Mouse (Mus musculus): ENCODE measurements around the gene Icosl.
"Not testable (repeated sequence)": the region's sequence is repeated elsewhere in the genome, so short reads cannot be mapped to it uniquely, and the experiment has no call there.

Gene Icosl

DNA sequence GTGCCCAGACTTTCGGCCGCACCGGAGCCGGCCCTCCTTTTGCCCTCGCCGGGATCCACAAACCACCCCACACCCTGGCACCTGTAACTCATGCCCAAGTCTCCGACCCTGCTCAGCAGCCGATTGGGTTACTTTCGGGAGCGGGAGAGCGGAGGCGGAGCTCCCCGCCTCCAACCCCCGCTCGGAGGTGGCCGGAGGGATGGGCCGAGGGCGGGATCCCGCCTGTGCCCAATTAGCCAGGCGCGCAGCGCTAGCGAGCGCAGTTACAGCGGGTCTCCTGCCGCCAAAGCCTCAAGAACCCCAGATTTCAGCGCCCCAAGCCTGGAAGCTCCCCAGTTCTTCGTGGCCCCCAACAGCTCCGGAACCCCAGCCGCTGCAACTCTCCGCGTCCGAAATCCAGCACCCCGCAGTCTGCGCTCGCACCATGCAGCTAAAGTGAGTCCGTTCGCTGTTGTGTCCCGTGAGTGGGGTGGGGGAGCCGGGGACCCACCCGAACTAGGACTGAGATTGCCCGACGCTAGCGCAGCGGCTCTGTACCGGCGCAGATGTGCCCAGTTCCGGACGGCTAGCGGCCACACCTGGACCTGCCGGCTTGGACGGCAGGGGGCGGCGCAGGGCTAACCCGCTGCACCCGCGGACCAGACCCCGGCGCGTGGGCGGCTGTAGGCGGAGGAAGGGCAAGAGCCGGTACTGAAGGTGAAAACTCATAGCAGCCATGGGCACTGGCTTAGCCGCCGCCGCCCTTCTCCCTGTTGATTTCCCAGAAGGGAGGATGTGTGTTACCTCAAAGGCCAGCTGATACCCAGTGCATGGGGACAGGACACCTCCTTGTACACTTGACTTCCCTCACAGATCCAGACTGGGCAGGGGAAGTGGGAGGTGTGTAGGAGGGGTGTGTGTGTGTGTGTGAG, at the start of gene Icosl:
TSS of gene Icosl (plus strand) at position 202 of the 911 bp plus-strand sequence.
- in situ Hi-C loops (cut with MboI, MseI), result no loop called here

DNA sequence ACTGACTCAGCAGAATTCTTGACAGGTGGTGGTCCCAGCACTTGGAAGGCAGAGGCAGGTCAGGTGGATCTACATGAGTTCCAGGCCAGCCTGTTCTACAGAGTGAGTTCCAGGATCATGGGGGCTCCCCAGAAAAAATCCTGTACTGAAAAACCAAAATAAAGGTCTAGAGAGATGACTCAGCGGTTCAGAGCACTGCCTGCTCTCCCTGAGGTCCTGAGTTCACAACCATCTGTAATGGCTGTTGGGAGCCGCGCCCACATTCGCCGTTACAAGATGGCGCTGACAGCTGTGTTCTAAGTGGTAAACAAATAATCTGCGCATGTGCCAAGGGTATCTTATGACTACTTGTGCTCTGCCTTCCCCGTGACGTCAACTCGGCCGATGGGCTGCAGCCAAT, 49.1 kb upstream of the Icosl start:
- in situ Hi-C loops (cut with MboI, MseI), result not testable (repeated sequence)

DNA sequence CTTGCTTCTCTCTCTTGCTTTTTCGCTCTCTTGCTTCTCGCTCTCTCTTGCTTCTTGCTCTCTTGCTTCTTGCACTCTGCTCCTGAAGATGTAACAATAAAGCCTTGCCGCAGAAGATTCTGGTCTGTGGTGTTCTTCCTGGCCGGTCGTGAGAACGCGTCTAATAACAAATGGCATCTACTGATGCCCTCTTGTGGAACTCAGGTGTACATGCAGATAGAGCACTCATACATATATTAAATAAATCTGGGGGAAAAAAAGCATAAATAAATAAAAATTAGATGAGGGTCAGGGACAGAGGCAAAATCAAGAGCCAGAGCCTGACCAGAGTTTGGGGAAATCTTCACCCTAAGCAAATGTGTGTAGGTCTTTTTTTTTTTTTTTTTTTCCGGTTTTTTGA, 43.6 kb upstream of the Icosl start:
- in situ Hi-C loops (cut with MboI, MseI), result not testable (repeated sequence)

DNA sequence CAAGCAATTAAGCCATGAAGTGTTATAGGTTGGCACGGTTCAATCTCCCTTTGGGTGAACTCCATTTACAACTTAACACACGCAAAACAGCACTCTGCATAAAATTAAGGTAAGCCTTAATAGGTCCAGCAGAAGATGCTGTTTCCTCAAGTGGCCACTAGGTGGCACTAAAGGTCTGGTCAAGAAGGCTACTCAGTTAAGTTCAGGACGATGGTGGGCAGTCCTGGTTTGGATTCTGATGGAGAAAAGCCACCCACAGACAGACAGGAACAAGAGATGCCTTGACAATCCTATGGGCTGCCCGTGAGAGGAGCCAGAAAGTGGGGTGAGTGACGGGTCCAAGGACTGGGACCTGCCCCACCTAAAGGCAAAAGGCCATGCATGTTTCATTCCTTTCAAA, 41.0 kb upstream of the Icosl start:
- in situ Hi-C loops (cut with MboI, MseI), result no loop called here

DNA sequence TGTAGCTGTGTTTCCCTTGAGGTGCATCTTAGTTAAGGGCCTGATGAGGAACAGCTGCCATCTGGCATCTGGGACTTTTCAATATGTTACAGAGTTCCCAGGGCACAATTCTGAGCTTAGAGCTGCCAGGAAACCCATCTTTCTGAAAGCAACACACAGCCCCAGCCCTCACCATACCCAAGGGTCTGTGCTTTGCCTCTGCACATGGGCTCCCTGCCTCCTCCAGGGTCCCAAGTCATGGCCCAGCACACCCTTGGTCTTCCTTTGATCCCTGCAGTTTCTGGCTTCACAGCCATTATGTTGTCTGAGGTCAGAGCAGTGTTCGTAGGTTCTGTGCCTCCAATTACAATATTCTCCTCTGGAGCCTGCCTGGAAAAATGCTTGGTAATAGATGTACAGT, 40.0 kb upstream of the Icosl start:
- in situ Hi-C loops (cut with MboI, MseI), result no loop called here

DNA sequence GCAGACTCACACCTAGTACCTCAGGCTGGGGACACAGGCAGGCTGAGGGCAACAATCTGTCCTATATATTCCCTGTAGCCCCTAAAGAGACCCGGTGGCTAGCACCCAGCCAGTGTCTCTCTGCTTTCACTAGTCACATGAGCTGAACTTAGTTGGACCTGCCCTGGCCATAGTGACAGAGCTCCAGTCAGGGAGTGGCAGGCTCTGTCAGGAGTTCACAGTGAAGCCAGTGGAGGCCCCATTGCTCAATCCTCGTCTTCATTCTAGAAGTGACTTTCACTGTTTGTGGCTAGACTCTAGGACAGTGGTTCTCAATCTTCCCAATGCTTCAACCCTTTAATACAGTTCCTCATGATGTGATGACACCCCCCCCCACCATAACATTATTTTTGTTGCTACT, 37.1 kb upstream of the Icosl start:
- in situ Hi-C loops (cut with MboI, MseI), result loop anchor here (5.0 kb wide), 2 partner anchors 130 to 295 kb away; no protein-coding TSS in a partner anchor

DNA sequence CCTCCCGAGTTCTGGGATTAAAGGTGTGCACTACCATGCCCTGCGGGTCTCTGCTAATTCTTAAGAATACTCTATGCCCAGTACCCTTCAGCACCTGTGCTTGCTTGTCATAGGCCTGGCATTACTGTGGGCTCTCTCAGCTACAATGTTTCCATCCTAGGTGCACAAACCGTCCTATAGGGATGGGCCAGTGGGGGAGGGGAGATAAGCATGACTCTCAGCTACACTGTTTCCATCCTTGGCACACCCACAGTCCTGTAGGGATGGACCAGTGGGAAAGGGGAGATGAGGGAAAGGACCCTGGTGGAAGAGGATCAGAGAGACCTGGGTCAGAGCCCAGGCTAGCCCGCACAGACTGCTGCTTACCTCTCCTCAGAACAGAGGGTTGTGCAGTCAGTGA, 32.0 kb upstream of the Icosl start:
- in situ Hi-C loops (cut with MboI, MseI), result no loop called here

DNA sequence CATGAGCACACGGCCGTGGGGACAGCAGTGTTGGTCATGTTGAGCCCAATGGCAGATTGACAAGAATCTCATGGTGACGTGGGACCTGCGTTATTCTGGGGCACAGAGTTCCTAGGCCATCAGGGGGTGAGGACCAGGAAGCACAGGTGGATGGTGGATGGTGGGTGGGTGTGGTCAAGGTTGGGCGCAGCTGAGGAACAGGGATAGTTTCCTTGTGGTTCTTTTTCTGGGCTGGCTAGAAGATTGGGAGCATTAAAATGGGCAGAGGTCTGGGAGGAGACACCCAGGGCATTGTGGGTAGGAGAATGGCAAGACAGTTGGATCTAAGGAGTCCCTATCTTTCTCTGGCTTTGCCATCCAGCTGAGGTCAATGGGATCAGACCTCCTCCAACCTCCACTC, 27.5 kb upstream of the Icosl start, which contains the start of gene Dnmt3l:
TSS of gene Dnmt3l (plus strand) at position 301 of the 400 bp plus-strand sequence.
- in situ Hi-C loops (cut with MboI, MseI), result no loop called here

DNA sequence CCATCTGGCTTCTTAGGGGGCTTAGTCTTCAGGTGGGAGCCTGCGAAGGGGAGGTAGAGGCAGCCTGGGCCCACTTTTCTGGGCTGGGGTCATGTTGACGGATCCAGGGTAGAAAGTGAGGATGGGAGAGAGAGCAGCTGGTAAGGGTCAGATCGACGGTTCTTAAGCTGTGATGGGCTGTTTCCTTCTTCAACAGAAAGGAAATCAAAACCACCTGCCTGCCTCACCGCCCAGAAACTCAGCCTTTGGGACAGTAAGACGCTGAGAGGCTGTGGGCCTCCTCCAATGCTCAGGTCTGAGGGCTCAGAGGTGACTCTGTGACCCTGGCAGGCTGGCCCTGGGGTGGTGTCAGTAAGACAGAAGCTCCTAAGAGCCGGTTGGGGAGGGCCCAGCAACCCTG, 27.0 kb upstream of the Icosl start:
- in situ Hi-C loops (cut with MboI, MseI), result no loop called here

DNA sequence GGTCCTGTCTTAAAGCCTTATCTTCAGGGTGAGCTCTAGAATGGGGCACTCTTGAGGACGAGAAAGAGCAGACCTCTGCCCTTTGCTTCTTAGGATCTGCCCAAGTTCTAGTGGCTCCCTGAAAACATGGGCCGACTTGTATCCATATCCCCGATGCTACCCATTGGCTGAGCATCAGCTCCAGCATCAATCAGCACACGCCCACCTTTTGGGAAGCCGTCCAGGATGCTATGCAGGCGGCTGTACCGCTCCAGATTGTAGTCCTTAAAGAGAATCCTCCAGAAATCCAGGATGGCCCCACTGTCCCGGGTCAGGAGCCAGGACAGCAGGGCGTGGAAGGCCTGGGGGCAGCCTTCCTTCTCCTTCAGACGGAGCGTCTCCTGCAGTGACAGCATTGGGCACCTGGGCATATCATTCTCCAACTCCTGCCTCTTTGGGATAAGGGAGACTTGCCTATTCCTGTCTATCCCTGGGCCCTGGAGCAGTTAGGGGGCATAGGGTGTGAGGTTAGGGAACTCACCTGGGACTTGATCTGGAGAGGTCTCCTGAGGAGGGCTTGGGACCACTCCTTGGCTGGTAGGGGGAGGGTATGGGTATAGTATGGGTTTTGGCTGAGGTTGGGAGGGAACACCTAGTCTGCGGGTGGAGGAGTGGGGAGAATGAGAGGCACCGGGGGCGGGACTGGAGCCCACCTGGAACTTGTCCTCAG, 26.3 kb upstream of the Icosl start:
- in situ Hi-C loops (cut with MboI, MseI), result no loop called here

DNA sequence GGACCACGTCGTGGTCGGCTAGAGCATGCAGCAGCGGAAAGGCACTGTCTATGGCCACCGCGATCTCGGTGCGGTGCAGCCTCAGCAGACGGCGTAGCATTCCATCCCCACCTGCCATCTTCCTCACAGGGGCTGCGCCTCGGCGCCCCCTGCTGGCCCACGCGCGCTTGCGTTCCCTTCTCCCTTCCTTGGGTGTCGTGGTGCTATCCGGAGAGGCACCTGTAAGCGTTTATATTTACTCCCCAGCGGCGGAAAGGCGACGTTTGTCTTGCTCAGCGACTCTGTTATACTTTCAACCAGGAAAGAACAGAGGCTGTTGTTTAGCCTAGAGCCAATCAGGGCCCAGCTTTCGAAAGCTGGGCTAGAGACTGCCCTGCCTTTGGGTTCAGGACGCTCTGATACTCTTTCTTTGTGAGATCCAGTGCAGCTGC, 25.7 kb upstream of the Icosl start, which contains the start of gene Aire:
TSS of gene Aire (minus strand) at position 205 of the 431 bp plus-strand sequence.
- in situ Hi-C loops (cut with MboI, MseI), result no loop called here

DNA sequence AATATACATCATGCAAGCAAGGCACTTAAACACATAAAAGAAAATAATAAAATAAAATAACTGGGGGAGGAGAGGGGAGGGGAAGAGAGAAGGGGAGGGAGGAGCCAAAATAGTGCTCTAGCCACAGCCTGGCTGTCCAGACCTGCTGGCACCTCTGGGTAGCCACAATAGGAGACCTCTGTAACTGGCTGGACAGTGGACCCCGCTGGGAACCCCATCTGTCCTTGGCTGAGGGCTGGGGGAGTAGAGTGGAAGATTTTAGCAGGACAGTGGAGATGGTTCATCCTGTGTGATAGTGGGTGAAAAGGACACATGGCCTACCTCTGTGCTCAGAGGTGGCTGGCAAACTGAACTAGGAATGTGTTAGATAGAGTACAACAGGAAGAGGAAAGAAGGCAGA, 24.6 kb upstream of the Icosl start:
- in situ Hi-C loops (cut with MboI, MseI), result no loop called here

DNA sequence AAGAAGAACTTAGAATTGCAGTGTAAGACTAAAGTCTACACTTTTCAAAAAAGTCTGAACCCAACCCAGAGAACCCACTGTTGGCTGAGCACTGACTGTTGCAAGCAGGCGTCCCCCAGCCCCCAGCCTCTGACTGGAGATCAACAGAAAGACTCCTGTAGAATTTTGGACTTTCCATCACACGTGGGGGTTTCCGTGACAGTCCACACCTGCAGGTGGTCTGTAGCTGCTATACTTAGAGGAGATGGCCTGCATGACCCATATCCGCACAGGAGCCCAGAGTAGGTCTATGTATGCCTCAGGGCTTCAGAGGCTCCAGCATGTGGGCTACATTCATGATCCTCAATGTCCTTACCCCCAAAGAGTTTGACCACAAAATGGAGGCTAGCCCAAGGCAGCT, 22.7 kb upstream of the Icosl start:
- in situ Hi-C loops (cut with MboI, MseI), result no loop called here

DNA sequence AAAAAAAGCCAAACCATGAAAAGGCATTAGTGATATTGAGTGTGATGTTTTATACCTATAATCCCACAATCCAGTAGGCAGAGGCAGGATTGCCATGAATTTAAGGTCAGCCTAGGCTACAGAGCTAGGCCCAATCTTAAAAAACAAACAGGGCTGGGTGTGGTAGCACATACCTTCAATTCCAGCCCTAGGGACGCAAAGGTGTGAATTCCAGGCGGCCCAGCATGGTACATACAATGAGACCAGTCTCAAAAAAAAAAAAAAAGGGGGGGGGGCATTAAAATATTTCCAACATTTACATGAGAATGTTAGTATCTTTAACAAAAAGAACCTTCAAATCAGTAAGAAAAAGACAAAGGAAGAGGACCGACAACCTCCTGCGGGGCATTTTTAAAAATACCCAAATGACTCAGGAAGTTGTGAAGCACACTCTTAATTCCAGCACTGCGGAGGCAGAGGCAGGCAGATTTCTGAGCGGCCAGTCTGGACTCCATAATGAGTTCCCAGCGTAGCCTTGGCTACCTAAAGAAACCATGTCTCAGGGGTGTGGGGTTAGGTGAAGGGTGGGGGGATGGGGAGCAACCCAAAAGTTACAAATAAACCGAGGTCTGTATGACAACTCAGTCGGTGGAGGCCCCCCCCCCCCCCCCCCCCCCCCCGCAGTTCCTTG, 20.9 kb upstream of the Icosl start:
- in situ Hi-C loops (cut with MboI, MseI), result no loop called here

DNA sequence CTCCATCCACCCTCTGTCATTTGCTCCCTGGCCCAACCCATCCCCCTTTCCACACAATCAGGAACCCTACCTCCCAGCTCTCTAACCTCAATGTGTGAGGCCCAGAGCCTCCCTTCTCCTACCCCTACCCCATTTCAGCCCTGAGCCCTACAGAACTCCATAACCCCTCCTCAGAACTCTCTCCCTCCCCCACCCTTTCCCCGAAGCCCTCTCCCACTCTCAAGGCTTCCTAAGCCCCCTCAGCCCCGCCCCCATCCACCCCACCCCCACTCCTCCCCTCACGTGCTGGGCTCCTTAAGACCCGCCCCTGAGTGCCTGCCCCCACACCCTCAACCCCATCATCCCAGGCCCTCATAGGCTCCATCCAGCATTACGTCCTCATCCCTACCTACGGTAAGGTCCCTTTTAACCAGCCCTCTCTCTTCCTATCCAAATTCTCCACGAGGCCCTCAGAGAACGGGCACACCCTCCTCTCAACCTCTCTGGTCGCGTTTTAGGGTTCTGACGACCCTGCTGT, 19.5 kb upstream of the Icosl start:
- in situ Hi-C loops (cut with MboI, MseI), result no loop called here

DNA sequence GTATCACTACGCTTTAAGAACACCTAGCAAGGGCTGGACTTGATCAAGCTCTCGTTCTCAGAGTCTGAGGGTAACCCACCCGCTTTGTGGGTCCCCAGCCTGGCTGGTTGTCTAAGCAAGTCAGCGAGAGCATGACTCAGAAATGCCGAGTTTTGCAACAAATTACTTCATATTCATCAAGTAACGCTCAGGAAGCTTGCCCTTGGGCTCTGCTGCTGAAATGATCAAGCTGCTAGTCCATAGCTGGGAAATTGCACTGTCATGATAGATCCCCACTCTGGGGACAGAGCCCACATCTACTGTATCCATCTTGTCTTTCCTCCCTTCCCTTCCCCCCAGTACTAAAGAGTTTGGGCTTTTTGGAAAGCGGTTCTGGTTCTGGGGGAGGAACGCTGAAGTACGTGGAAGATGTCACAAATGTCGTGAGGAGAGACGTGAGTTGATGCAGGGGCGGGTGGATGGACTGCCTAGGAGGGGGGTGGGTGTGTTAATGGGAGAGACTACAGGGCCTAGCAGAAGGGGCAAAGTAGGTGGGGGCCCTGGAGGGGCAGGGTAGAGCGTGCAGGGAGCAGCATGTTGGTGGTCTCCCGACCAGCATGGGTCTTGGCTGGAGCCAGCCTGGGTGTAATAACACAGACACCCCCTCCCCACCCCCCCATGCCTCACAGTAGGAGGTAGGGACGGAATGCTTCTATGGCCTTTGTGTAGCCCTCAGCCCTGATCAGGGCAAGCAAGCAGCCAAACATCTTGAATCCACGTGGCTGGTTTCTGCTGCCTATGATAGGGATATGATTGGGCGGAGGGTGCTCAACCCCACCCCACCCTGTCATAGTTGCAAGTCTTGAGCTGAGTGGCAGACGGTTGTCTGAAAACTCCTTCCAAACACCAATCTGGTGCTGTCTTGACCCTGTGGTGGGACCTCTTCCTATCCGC, 14.2 kb upstream of the Icosl start:
- in situ Hi-C loops (cut with MboI, MseI), result no loop called here

DNA sequence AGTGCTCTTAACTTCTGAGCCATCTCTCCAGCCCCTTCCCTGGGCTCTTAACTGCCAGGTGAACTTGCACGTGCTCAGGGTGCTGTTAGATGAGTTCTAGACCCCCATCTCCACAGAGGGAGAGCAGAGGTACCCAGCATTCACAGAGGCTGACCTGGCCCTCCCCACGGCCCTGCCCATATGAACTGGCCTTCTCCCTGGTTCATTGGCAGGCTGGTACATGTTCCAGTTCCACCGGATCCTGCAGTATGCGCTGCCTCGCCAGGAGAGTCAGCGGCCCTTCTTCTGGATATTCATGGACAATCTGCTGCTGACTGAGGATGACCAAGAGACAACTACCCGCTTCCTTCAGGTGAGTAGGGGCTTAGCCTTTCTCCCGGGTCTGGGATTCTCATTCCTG, 12.0 kb upstream of the Icosl start:
- in situ Hi-C loops (cut with MboI, MseI), result no loop called here

DNA sequence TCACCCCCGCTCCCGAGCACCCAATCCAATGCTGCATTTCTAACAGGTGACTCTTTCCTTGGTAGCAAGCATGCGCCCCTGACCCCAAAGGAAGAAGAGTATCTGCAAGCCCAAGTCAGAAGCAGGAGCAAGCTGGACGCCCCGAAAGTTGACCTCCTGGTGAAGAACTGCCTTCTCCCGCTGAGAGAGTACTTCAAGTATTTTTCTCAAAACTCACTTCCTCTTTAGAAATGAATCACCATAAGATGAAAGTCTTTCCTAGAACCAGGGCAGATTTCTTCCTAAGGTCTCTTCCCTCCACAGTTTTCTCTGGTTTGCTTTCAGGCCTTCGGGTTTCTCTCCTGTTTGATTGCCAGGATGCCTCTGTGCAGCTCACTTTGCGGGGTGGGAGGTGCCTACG, 6.0 kb upstream of the Icosl start:
- in situ Hi-C loops (cut with MboI, MseI), result no loop called here

DNA sequence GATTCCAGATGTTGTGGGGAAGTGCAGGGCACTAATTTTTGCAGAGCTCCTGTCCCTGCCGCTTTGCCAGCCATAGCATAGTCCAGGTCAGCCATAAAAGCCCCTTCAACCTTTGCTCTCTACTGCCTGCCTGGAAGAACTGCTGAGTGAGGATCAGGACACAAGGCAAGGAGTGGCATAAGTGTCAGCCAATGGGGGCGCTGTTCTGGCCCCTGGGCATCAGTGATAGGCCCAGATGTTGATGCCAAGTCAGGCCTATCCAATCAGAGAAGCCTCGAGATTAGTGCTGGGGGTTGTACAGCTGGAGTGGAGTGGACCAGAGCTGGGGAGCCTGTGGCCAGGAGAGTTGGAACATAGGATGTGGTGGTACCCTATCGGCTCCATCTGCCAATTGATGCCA, 1.9 kb upstream of the Icosl start:
- in situ Hi-C loops (cut with MboI, MseI), result no loop called here

DNA sequence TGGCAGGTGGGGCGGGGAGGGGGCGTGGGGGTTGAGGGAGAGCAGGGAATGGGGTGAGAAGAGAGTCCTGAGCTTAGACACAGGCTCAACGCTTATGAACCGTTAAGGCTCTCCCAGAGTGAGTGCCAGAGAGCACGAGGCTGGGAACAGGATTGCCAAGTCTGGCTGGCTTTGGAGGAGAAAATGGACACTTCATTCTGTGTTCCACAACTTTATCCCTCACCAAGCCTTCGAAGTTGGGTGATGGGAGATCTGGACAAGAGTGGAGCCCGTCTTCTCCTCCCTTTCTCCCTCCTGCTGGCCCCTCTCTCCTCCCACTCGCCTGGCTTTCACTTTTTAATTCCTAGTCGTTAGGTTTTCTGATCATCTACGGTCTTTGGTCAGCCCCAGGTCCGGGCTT, 561 bp upstream of the Icosl start:
- in situ Hi-C loops (cut with MboI, MseI), result no loop called here

DNA sequence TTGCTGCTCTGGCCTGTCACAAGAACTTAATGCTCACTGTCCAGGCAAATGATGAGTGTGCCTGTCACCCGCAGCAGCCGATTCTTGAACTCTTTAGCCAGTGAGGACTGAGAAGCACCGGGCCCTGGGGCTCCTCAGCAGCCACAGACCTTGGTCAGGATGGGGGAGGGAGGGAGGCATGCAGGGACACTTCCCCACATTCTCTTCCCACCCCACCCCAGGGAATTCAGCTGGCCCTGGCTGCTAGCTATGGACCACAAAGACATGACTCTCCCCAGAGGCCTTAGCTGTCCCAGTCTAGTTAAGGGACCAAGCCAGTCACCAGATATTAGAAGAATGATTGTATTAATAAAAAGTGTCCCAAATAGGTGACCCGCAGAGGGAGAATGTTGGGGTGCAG, 5.0 kb downstream of the Icosl start:
- in situ Hi-C loops (cut with MboI, MseI), result no loop called here
